Mouse (Mus musculus) megakaryocyte, embryonic 14.5 days (primary cell): Measurements from ENCODE around the gene Fam117a.

Experiments used
- FLI1 ChIP-seq: IDR thresholded peaks from 2 replicates; pipeline ENCODE4 v1.6.1; 2012; ENCODE audit warnings: low read length, inconsistent platforms, mixed read lengths
- GATA1 ChIP-seq: IDR thresholded peaks from 3 replicates; pipeline ENCODE4 v1.6.1; 2012; ENCODE audit warnings: mixed read lengths, low read length, inconsistent platforms, borderline replicate concordance

DNA sequence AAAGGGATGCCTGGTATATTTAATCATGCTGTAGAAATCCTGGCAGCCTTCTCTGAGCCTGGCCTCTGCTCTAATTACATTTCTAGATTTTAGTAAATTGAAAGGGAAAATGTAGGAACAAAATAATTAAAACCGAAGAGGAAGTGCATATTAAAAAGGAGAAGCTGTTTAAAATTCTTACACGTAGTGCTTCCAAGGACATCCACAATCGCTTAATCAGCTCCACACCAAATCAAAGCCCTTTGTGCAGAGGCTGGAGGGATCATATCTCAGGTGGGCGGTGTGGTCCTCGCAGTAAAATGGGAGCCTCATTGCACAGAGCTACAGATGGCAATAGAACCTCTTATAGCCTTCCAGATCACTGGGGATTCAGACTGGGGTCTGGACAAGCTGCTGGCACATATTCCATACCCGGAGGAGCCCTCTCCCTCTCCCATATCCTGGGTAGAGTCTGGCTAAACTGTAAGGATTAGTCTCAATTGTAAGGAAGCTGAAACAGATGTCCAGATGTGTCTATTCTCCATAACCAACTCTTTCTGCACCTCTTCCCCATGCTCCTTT is 74.7 kb downstream of the Fam117a start:
- no peak for TF ChIP-seq GATA1
- no peak for TF ChIP-seq FLI1
